Mouse (Mus musculus) embryonic facial prominence, embryonic 12.5 days (tissue): ENCODE results near the gene Olfr933. TPM values are rescaled to one million over a fixed set of nuclear protein-coding genes. Genes with fewer than 3 reads are reported as not detected.

Experiments used
- ATAC-seq: fragments of 200-750 bp; cut with Nextera tagmentation; 2 replicates; pipeline ENCODE4 v1.8.0; 2017; ENCODE audit not compliant: insufficient number of reproducible peaks, insufficient read depth, low FRiP score, low TSS enrichment
- H3K27ac ChIP-seq: fragments of 300-500 bp; sonication (generic); 2 replicates; pipeline ENCODE4 v1.5.1; 2016; ENCODE audit warnings: mild to moderate bottlenecking
- H3K27me3 ChIP-seq: fragments of 300-500 bp; sonication (generic); 2 replicates; pipeline ENCODE4 v1.6.1; 2016; ENCODE audit warnings: mild to moderate bottlenecking, moderate library complexity
- H3K36me3 ChIP-seq: fragments of 300-500 bp; sonication (generic); 2 replicates; pipeline ENCODE4 v1.6.1; 2016; ENCODE audit warnings: mild to moderate bottlenecking
- H3K4me1 ChIP-seq: fragments of 300-500 bp; sonication (generic); 2 replicates; pipeline ENCODE4 v1.6.1; 2016
- H3K4me2 ChIP-seq: fragments of 300-500 bp; sonication (generic); replicated peaks from 2 replicates; pipeline ENCODE4 v1.6.1; 2016; ENCODE audit warnings: mild to moderate bottlenecking, moderate library complexity
- H3K4me3 ChIP-seq: fragments of 300-500 bp; sonication (generic); 2 replicates; pipeline ENCODE4 v1.5.1; 2016; ENCODE audit warnings: mild to moderate bottlenecking
- H3K9ac ChIP-seq: fragments of 300-500 bp; sonication (generic); 2 replicates; pipeline ENCODE4 v1.6.1; 2016; ENCODE audit warnings: mild to moderate bottlenecking, moderate library complexity
- H3K9me3 ChIP-seq: fragments of 300-500 bp; sonication (generic); 2 replicates; pipeline ENCODE4 v1.6.1; 2016; ENCODE audit warnings: mild to moderate bottlenecking, moderate library complexity
- WGBS: fragments of 180-500 bp; shearing (Covaris S2); methylation state at CpG from one replicate; pipeline ENCODE4 v1.1.7; 2016; 5-methylcytosine and 5-hydroxymethylcytosine counted together
- polyA plus RNA-seq: library from polyadenylated mRNA; unstranded; fragments of >200 nt; fragmentation: Nextera tagmentation; extraction: Ambion mirVana; gene quantifications from 2 replicates; pipeline ENCODE4 v1.2.1, GENCODE M21; 2016

Olfr933 gene
- polyA plus RNA-seq, result not detected in 2 replicates

DNA sequence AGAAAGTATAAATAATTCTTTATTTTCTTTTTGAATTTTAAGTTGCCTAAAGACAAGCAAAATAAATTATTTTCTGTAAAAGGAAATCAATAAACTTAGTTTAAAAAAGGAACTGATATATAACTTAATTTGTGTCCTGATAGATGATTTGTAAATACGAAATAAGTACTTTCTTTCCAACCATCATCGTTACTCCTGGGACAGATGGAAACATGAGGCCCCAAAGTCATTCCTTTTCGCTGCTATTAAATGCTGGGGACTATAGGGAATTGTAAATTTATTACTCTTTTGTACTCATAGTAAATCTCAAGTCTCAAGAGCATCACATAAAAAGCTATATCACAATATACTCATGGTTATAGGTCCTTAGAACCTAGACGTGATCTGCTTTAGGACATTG, at the start of gene Olfr933:
Gene Olfr933, plus strand, starts transcription at position 301 of the 400 bp plus-strand sequence.
- no peaks in the 10 kb centered on the region for H3K36me3 ChIP-seq
- H3K4me3 ChIP-seq, result no peak within 1 kb of the TSS
- no peak within 1 kb of the TSS for H3K4me2 ChIP-seq
- ATAC-seq, result no peak
- H3K9ac ChIP-seq, result no peak within 1 kb of the TSS
- no peaks in the 10 kb centered on the region for H3K4me1 ChIP-seq
- H3K27ac ChIP-seq, result no peak within 1 kb of the TSS
- 75% methylated on average over 4 of the region's 4 CpGs for WGBS
- H3K9me3 ChIP-seq, result no peaks in the 10 kb centered on the region
- no peaks in the 10 kb centered on the region for H3K27me3 ChIP-seq

DNA sequence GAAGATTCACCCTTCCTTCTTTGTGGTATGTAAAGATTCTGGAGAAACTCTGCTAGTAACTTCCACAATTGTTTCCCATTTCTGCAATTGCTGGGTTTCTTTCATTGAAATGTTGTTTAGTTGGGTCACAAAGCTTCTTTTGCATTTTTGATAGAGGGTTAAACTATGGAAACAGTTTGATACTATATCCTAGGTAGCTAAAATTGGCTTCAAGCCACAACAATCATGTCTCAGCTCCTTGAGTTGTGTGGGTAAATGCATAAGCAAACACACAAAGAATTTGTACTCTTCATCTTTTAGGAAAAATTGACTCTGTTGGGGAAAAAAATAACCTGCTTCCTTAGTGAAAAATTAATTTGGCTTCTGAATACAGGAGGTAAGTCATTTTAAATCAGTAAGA, 42.6 kb upstream of the Olfr933 start, which contains the start of gene Olfr930:
Gene Olfr930, plus strand, starts transcription at position 301 of the 400 bp plus-strand sequence.
- Histone ChIP-seq H3K27me3 (no peaks in the 10 kb centered on the region), H3K4me1 (no peaks in the 10 kb centered on the region), H3K4me2 (no peak within 1 kb of the TSS), H3K36me3 (no peaks in the 10 kb centered on the region), H3K27ac (no peak within 1 kb of the TSS), H3K4me3 (no peak within 1 kb of the TSS), H3K9ac (no peak within 1 kb of the TSS), H3K9me3 (no peaks in the 10 kb centered on the region)
- ATAC-seq, result no peak

DNA sequence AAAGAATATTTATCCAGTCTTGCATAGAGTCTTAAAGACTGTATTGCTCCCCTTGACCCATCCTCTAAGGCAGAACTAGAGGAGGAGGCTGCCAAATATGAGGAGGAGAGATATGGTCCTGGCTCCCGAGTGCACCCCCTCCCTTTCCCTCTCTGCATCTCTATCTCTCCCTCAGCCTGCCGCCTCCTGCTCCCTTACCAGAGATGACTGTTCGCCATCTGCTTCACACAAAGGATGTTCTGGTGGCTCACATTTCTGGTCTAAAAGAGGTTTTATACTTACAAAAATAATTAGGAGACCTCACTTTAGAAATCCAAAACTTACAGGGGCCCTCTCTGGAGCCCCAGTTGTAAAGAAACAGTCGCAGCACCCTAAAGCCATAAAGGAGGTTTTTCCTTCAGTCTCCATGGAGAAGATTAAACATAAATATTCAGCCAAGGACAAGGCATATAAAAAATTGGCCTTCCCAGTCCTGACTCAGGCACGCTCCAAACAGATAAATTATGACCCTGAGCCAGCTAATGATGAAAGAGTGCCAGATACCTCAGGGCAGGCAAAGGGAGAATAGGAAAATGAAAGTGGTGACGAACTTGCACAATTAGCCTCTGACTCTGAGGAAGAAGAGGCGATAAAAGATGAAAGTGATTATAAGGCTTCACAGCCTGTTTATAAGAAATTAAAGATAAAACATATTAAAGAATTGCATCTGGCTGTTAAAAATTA, 18.6 kb upstream of the Olfr933 start:
- ATAC-seq, result no peak
- Histone ChIP-seq H3K4me1 (no peaks in the 10 kb centered on the region), H3K4me2 (no peak overlapping the region), H3K9me3 (no peaks in the 10 kb centered on the region), H3K4me3 (no peak overlapping the region), H3K27me3 (no peaks in the 10 kb centered on the region), H3K9ac (no peak overlapping the region), H3K27ac (no peak overlapping the region), H3K36me3 (no peaks in the 10 kb centered on the region)
- 83% methylated on average over 7 of the region's 7 CpGs for WGBS

DNA sequence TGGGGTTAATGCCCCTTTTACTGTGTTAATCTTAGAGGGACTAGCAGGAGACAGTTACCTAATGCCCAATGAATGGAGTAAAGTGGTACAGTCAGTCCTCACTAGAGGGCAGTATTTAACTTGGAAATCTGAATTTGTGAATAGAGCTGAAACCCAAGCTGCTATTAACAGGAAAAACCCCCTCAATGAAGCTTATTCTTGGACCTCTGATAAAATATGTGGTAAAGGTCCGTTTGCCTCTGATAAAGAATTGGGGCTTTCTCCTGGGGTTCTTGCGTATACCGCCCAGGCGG, 18.0 kb upstream of the Olfr933 start:
- no peak overlapping the region for H3K9ac ChIP-seq
- H3K36me3 ChIP-seq, result no peaks in the 10 kb centered on the region
- no peaks in the 10 kb centered on the region for H3K27me3 ChIP-seq
- WGBS, result 87% methylated on average over 4 of the region's 4 CpGs
- no peak for ATAC-seq
- no peaks in the 10 kb centered on the region for H3K4me1 ChIP-seq
- no peak overlapping the region for H3K27ac ChIP-seq
- H3K4me2 ChIP-seq, result no peak overlapping the region
- H3K4me3 ChIP-seq, result no peak overlapping the region
- H3K9me3 ChIP-seq, result no peaks in the 10 kb centered on the region

DNA sequence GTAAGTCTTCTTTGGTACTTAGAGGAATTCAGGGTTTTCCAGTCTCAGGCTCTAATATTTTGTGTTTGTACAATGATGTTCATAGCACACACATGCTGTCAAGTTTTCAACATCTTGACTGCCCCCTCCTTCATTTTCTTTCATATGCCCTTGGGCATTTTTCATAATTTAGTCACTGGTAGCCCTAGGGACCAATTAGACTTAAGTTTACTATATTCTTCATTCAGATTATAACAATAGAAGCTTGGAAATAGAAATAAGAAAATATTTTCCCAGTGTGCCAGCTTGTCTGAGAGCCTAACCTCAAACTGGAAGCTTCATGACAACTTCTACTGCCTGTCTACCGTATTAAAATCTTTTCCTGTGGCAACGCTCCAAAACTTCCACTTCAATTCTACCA, 16.1 kb downstream of the Olfr933 start, which contains the start of gene Olfr934:
Gene Olfr934, minus strand, starts transcription at position 101 of the 400 bp plus-strand sequence.
- Histone ChIP-seq H3K4me1 (no peaks in the 10 kb centered on the region), H3K27ac (no peak within 1 kb of the TSS), H3K36me3 (no peaks in the 10 kb centered on the region), H3K9me3 (no peaks in the 10 kb centered on the region), H3K9ac (no peak within 1 kb of the TSS), H3K4me3 (no peak within 1 kb of the TSS), H3K27me3 (no peaks in the 10 kb centered on the region), H3K4me2 (no peak within 1 kb of the TSS)
- 92% methylated on average over 2 of the region's 2 CpGs for WGBS
- ATAC-seq, result no peak

DNA sequence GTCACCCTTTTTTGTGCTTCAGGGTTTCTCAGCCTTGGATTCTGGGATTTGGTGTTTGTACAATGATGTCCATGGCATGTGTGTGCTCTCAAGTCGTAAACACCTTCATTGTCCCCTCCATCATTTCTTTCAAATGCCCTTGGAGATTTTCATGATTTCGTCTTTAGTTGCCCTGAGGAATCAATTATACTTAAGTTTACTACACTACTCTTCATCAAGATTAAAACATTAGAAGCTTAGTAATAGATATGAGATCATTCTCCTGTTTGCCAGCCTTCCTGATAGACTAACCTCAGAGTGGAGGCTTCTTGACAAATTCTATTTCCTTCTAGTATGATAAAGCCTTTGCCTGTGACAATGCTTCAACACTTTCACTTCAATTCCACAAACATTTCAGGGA, 27.5 kb downstream of the Olfr933 start, which contains the start of gene Olfr935:
Gene Olfr935, minus strand, starts transcription at position 101 of the 400 bp plus-strand sequence.
- no peak within 1 kb of the TSS for H3K4me2 ChIP-seq
- H3K4me1 ChIP-seq, result no peaks in the 10 kb centered on the region
- no peaks in the 10 kb centered on the region for H3K27me3 ChIP-seq
- H3K36me3 ChIP-seq, result no peaks in the 10 kb centered on the region
- H3K27ac ChIP-seq, result no peak within 1 kb of the TSS
- H3K9me3 ChIP-seq, result no peaks in the 10 kb centered on the region
- H3K4me3 ChIP-seq, result no peak within 1 kb of the TSS
- no peak within 1 kb of the TSS for H3K9ac ChIP-seq
- WGBS, result 71% methylated on average over 2 of the region's 2 CpGs
- no peak for ATAC-seq

DNA sequence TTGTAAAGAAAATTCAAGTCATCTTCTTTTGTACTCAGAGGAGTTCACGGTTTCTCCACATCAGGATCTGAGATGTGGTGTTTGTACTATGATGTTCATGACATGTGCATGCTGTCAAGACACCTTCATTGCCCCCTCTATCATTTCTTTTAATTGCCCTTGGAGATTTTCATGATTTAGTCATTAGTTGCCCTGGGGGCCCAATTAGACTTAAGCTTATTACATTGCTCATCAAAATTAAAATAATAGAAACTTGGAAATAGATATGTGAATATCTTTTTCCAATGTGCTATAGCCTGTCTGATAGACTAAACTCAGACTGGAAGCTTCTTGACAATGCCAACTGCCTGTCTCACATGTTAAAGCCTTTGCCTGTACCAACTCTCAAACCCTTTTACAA, 51.2 kb downstream of the Olfr933 start, which contains the start of gene Olfr146:
Gene Olfr146, minus strand, starts transcription at position 101 of the 400 bp plus-strand sequence.
- Histone ChIP-seq H3K9me3 (no peaks in the 10 kb centered on the region), H3K4me1 (no peaks in the 10 kb centered on the region), H3K36me3 (no peaks in the 10 kb centered on the region), H3K27me3 (no peaks in the 10 kb centered on the region), H3K27ac (no peak within 1 kb of the TSS), H3K4me2 (no peak within 1 kb of the TSS), H3K4me3 (no peak within 1 kb of the TSS), H3K9ac (no peak within 1 kb of the TSS)
- no peak for ATAC-seq
- 87% methylated on average over 1 of the region's 1 CpGs for whole genome bisulfite sequencing

Other genes with a start within 250 kb of the Olfr933 start
- gene Olfr920, start 220.0 kb upstream of the Olfr933 start, polyA plus RNA-seq, result 0.04 TPM in 1 of 2 replicates, not detected in the other
- gene Olfr921, start 199.2 kb upstream of the Olfr933 start, polyA plus RNA-seq, result not detected in 2 replicates
- not detected in 2 replicates for gene Olfr922, start 157.7 kb upstream of the Olfr933 start, polyA plus RNA-seq
- gene Olfr923, start 145.8 kb upstream of the Olfr933 start, polyA plus RNA-seq, result not detected in 2 replicates
- gene Olfr924, start 127.9 kb upstream of the Olfr933 start, polyA plus RNA-seq, result not detected in 2 replicates
- not detected in 2 replicates for gene Olfr26, start 117.3 kb upstream of the Olfr933 start, polyA plus RNA-seq
- gene Olfr926, start 95.2 kb upstream of the Olfr933 start, polyA plus RNA-seq, result not detected in 2 replicates
- gene Olfr930, start 42.5 kb upstream of the Olfr933 start, polyA plus RNA-seq, result not detected in 2 replicates
- gene Olfr934, start 16.0 kb downstream of the Olfr933 start, polyA plus RNA-seq, result not detected in 2 replicates
- not detected in 2 replicates for gene Olfr935, start 27.4 kb downstream of the Olfr933 start, polyA plus RNA-seq
- not detected in 2 replicates for gene Olfr146, start 51.1 kb downstream of the Olfr933 start, polyA plus RNA-seq
- gene Olfr937, start 92.6 kb downstream of the Olfr933 start, polyA plus RNA-seq, result not detected in 2 replicates
- not detected in 2 replicates for gene Olfr938, start 106.6 kb downstream of the Olfr933 start, polyA plus RNA-seq
- not detected in 2 replicates for gene Olfr27, start 155.8 kb downstream of the Olfr933 start, polyA plus RNA-seq
- not detected in 2 replicates for gene Olfr943, start 194.0 kb downstream of the Olfr933 start, polyA plus RNA-seq
- gene Olfr944, start 229.6 kb downstream of the Olfr933 start, polyA plus RNA-seq, result not detected in 2 replicates